ENCODE assay signal across 9 mouse cellular contexts in genomic region chr2:156447413-156448295, GRCm38 (mm10). TPM values are rescaled to one million over a fixed set of nuclear protein-coding genes. Genes with fewer than 3 reads are reported as not detected.
DNase-seq lines count a peak whose midpoint lies in the region; ATAC-seq and TF ChIP-seq lines count a peak whose summit lies in the region.
"Had no signal": no experiment of that assay in that cellular context is flagged by ENCODE, and none has a peak within 500 bp of the region (broad histone marks: within the 10 kb centered on the region; RNA-seq: fewer than 3 reads in every experiment).

No protein-coding gene starts in this region.

- peak; percentile 60; the same call in 1 of the 2 replicates for ATAC-seq in kidney, embryonic 14.5 days (ENCODE audit: low FRiP score, low TSS enrichment)
- ATAC-seq in lung, postnatal 0 days = peak; percentile 86
- no peak for ATAC-seq in inflammation-experienced regulatory T-cells, adult 6 months
- no peak for ATAC-seq in midbrain, embryonic 14.5 days (ENCODE audit: low FRiP score, low TSS enrichment)

- no peaks in the 10 kb centered on the region for H3K9me3 ChIP-seq in kidney, embryonic 14.5 days (ENCODE audit: control insufficient read depth, low read length)
- no peaks in the 10 kb centered on the region for H3K9me3 ChIP-seq in lung, postnatal 0 days (ENCODE audit: low read length)
- H3K9me3 ChIP-seq in midbrain, embryonic 14.5 days (ENCODE audit: control insufficient read depth, low read length) = no peaks in the 10 kb centered on the region

- H3K4me2 ChIP-seq in kidney, embryonic 14.5 days (replicated peaks; ENCODE audit: low read depth, low read length) = no peak overlapping the region
- no peak overlapping the region for H3K4me2 ChIP-seq in lung, postnatal 0 days (replicated peaks; ENCODE audit: low read depth, low read length)
- no peak overlapping the region for H3K4me2 ChIP-seq in midbrain, embryonic 14.5 days (ENCODE audit: low read length)

- peak overlapping the region; percentile 18; the same call in 1 of the 2 replicates for H3K27ac ChIP-seq in kidney, embryonic 14.5 days (ENCODE audit: low read depth, low read length)
- peak overlapping the region; percentile 91 for H3K27ac ChIP-seq in lung, postnatal 0 days (ENCODE audit: low read length)
- no peak overlapping the region for H3K27ac ChIP-seq in midbrain, embryonic 14.5 days (replicated peaks; ENCODE audit: low read depth, low read length)

- peak; percentile 37 for TF ChIP-seq CTCF in lung, postnatal 0 days (IDR thresholded peaks at IDR 0.05)

- no peaks in the 10 kb centered on the region for H3K27me3 ChIP-seq in kidney, embryonic 14.5 days (ENCODE audit: control insufficient read depth, insufficient read depth, low read length)
- no peaks in the 10 kb centered on the region for H3K27me3 ChIP-seq in lung, postnatal 0 days (replicated peaks; ENCODE audit: insufficient read depth, low read length)
- H3K27me3 ChIP-seq in midbrain, embryonic 14.5 days (ENCODE audit: control insufficient read depth, insufficient read depth, low read length) = no peaks in the 10 kb centered on the region

- peak; percentile 82 for DNase-seq in ES-CJ7 (ENCODE audit: low read depth, low spot score)
- peak; percentile 56 for DNase-seq in embryo, embryonic 10 days (ENCODE audit: low spot score)
- DNase-seq in lung, postnatal 0 days (ENCODE audit: low spot score) = peak; percentile 91
- no peak for DNase-seq in spleen, postnatal 14 days (ENCODE audit: low spot score in 2 of 2)
- no peak for DNase-seq in midbrain, embryonic 14.5 days
- DNase-seq in right cerebral cortex, postnatal 36 days (ENCODE audit: low spot score in 2 of 2) = no peak

- WGBS in kidney, embryonic 14.5 days = 18% methylated on average over 10 of the region's 10 CpGs
- WGBS in lung, postnatal 0 days = 19% methylated on average over 10 of the region's 10 CpGs
- WGBS in midbrain, embryonic 14.5 days = 16% methylated on average over 10 of the region's 10 CpGs

- no peaks in the 10 kb centered on the region for H3K4me1 ChIP-seq in kidney, embryonic 14.5 days (ENCODE audit: control insufficient read depth, insufficient read depth, low read length)
- H3K4me1 ChIP-seq in lung, postnatal 0 days (ENCODE audit: insufficient read depth, low read depth, low read length) = no peaks in the 10 kb centered on the region
- no peaks in the 10 kb centered on the region for H3K4me1 ChIP-seq in midbrain, embryonic 14.5 days (ENCODE audit: control insufficient read depth, insufficient read depth, low read length)
- H3K4me1 ChIP-seq: megakaryocyte, embryonic 14.5 days had no signal

- no peak overlapping the region for H3K9ac ChIP-seq in kidney, embryonic 14.5 days (ENCODE audit: low read depth, low read length)
- H3K9ac ChIP-seq in lung, postnatal 0 days (replicated peaks; ENCODE audit: low read depth) = no peak overlapping the region
- no peak overlapping the region for H3K9ac ChIP-seq in midbrain, embryonic 14.5 days (replicated peaks; ENCODE audit: low read length)

- peak; percentile 71 for TF ChIP-seq EP300 in lung, postnatal 0 days (IDR thresholded peaks at IDR 0.05)

- H3K36me3 ChIP-seq in kidney, embryonic 14.5 days (ENCODE audit: control insufficient read depth, insufficient read depth, low read length) = no peaks in the 10 kb centered on the region
- H3K36me3 ChIP-seq in lung, postnatal 0 days (ENCODE audit: insufficient read depth, low read length) = no peaks in the 10 kb centered on the region
- peaks cover 26% of the 10 kb centered on the region for H3K36me3 ChIP-seq in midbrain, embryonic 14.5 days (ENCODE audit: control insufficient read depth, insufficient read depth, low read length)

- H3K4me3 ChIP-seq in kidney, embryonic 14.5 days (ENCODE audit: low read length) = no peak overlapping the region
- no peak overlapping the region for H3K4me3 ChIP-seq in lung, postnatal 0 days (ENCODE audit: low read depth, low read length)
- no peak overlapping the region for H3K4me3 ChIP-seq in midbrain, embryonic 14.5 days (replicated peaks; ENCODE audit: low read depth, low read length)
- H3K4me3 ChIP-seq: megakaryocyte, embryonic 14.5 days had no signal

RNA-seq across cellular contexts. Expression of gene Epb41l1, which starts 26.9 kb away (rescaled TPM):
- 2.5 and 3.1 TPM in 2 replicates for polyA plus RNA-seq in kidney, embryonic 14.5 days (2014; fragmentation: Nextera tagmentation; extraction: Ambion mirVana)
- 1.2 and 1.7 TPM in 2 replicates for polyA plus RNA-seq in lung, postnatal 0 days (2015; fragmentation: Nextera tagmentation; extraction: Ambion mirVana)
- under 1 TPM in 2 of 3 experiments, not detected in 1; 0.07 to 0.09 TPM for polyA plus RNA-seq in inflammation-experienced regulatory T-cells, adult 6 months (2017; shearing (Covaris generic))
- polyA plus RNA-seq in midbrain, embryonic 14.5 days (2014; fragmentation: Nextera tagmentation; extraction: Ambion mirVana) = 20.9 and 26.1 TPM in 2 replicates

Comparison
In these comparisons a context has a peak if more than half of its experiments do, and no peak if none do; other contexts are left out.
1. DNase-seq: peak in ES-CJ7 (single experiment), embryo, embryonic 10 days (single experiment) and lung, postnatal 0 days (single experiment); none in spleen, postnatal 14 days (0 of 2), midbrain, embryonic 14.5 days (single experiment) and right cerebral cortex, postnatal 36 days (0 of 2).
2. ATAC-seq: peak in kidney, embryonic 14.5 days (single experiment) and lung, postnatal 0 days (single experiment); none in inflammation-experienced regulatory T-cells, adult 6 months (single experiment) and midbrain, embryonic 14.5 days (single experiment).